21 mouse cellular contexts compared by ENCODE assay signal in genomic region chr5:75280698-75281097, GRCm38 (mm10).
A peak's percentile ranks its signal among the peaks of the same experiment; 100 is the strongest.
DNase-seq lines count a peak whose midpoint lies in the region; ATAC-seq and TF ChIP-seq lines count a peak whose summit lies in the region.
"Had no signal": no experiment of that assay in that cellular context is flagged by ENCODE, and none has a peak within 500 bp of the region (broad histone marks: within the 10 kb centered on the region; RNA-seq: fewer than 3 reads in every experiment).

No protein-coding gene starts in this region.

- peak; percentile 79 to 81 for TF ChIP-seq EP300 in MEL (IDR thresholded peaks at IDR 0.05; ENCODE audit: low read depth in 1 of 2, low read length in 2 of 2)
- peak; percentile 81 for TF ChIP-seq EP300 in liver, postnatal 0 days (IDR thresholded peaks at IDR 0.05; ENCODE audit: low read depth)

- TF ChIP-seq CTCF in MEL (IDR thresholded peaks at IDR 0.05 in 2 of 3, conservative IDR thresholded peaks at IDR 0.05 in 1 of 3; ENCODE audit: control insufficient read depth in 1 of 3, insufficient read depth in 1 of 3, low read depth in 2 of 3, low read length in 3 of 3, poor library complexity in 1 of 3, severe bottlenecking in 1 of 3) = no peak
- no peak for TF ChIP-seq CTCF in liver, postnatal 0 days (IDR thresholded peaks at IDR 0.05; ENCODE audit: low read depth)

- H3K27me3 ChIP-seq in MEL (ENCODE audit: control insufficient read depth in 1 of 2, insufficient read depth in 2 of 2, low read length in 2 of 2) = no peaks in the 10 kb centered on the region
- no peaks in the 10 kb centered on the region for H3K27me3 ChIP-seq in liver, embryonic 12.5 days (replicated peaks)
- H3K27me3 ChIP-seq in liver, postnatal 0 days (ENCODE audit: insufficient read depth, low read length) = no peaks in the 10 kb centered on the region
- H3K27me3 ChIP-seq: embryonic facial prominence, embryonic 13.5 days; heart, embryonic 12.5 days; hindbrain, embryonic 13.5 days had no signal

- peak overlapping the region; percentile 45 for H3K27ac ChIP-seq in MEL (ENCODE audit: control insufficient read depth, low read depth, low read length)
- peak overlapping the region; percentile 32 for H3K27ac ChIP-seq in liver, embryonic 12.5 days
- no peak overlapping the region for H3K27ac ChIP-seq in liver, postnatal 0 days (ENCODE audit: low read depth)
- H3K27ac ChIP-seq: embryonic facial prominence, embryonic 13.5 days; forebrain, embryonic 12.5 days; gastrocnemius, adult 2 months; hindbrain, embryonic 13.5 days; hindbrain, postnatal 0 days had no signal

- no peak for TF ChIP-seq POLR2A in MEL (IDR thresholded peaks at IDR 0.05; ENCODE audit: control insufficient read depth in 1 of 2, insufficient read depth in 1 of 2, low read depth in 1 of 2, low read length in 2 of 2, poor library complexity in 1 of 2)

- H3K9me3 ChIP-seq in MEL (replicated peaks; ENCODE audit: insufficient read depth, low read length) = no peaks in the 10 kb centered on the region
- H3K9me3 ChIP-seq in liver, embryonic 12.5 days (replicated peaks) = no peaks in the 10 kb centered on the region
- no peaks in the 10 kb centered on the region for H3K9me3 ChIP-seq in liver, postnatal 0 days (ENCODE audit: low read length)
- H3K9me3 ChIP-seq: embryonic facial prominence, embryonic 13.5 days; forebrain, embryonic 12.5 days; heart, embryonic 12.5 days; hindbrain, embryonic 13.5 days had no signal

- no peak for ATAC-seq in liver, embryonic 12.5 days
- no peak for ATAC-seq in liver, postnatal 0 days
- ATAC-seq in megakaryocyte progenitor cell, adult 5-6 weeks (replicated peaks; ENCODE audit: poor library complexity) = no peak
- ATAC-seq: activated CD4-positive, CD25-positive, alpha-beta regulatory T cell, adult 4 months; forebrain, postnatal 0 days; hindbrain, postnatal 0 days; Patski had no signal

- no peak for TF ChIP-seq RAD21 in MEL (IDR thresholded peaks at IDR 0.05; ENCODE audit: low read depth, low read length)

- no peak overlapping the region for H3K4me2 ChIP-seq in liver, embryonic 12.5 days
- H3K4me2 ChIP-seq in liver, postnatal 0 days (ENCODE audit: low read depth, low read length) = no peak overlapping the region
- H3K4me2 ChIP-seq: embryonic facial prominence, embryonic 13.5 days; forebrain, embryonic 12.5 days; heart, embryonic 12.5 days; hindbrain, embryonic 13.5 days had no signal

- peaks cover 21 to 39% of the 10 kb centered on the region in 2 experiments for H3K4me1 ChIP-seq in MEL (ENCODE audit: control insufficient read depth in 1 of 2, insufficient read depth in 2 of 2, low read length in 2 of 2)
- peaks cover 49% of the 10 kb centered on the region for H3K4me1 ChIP-seq in liver, embryonic 12.5 days
- H3K4me1 ChIP-seq in liver, postnatal 0 days (ENCODE audit: insufficient read depth) = no peaks in the 10 kb centered on the region
- H3K4me1 ChIP-seq: forebrain, embryonic 12.5 days had no signal

- peaks cover 0 to 39% of the 10 kb centered on the region in 2 experiments; a peak in 2 of 4 replicates for H3K36me3 ChIP-seq in MEL (ENCODE audit: control insufficient read depth in 1 of 2, insufficient read depth in 2 of 2, low read length in 2 of 2)
- no peaks in the 10 kb centered on the region for H3K36me3 ChIP-seq in liver, embryonic 12.5 days
- H3K36me3 ChIP-seq in liver, postnatal 0 days (replicated peaks; ENCODE audit: insufficient read depth, low read length) = no peaks in the 10 kb centered on the region
- H3K36me3 ChIP-seq: embryonic facial prominence, embryonic 13.5 days; forebrain, embryonic 12.5 days; heart, embryonic 12.5 days; hindbrain, embryonic 13.5 days had no signal

- H3K4me3 ChIP-seq in MEL (ENCODE audit: control insufficient read depth in 1 of 2, insufficient read depth in 1 of 2, low read depth in 2 of 2, low read length in 2 of 2) = peak overlapping the region in 1 of 2 experiments; percentile 16; a peak in 2 of 4 replicates
- no peak overlapping the region for H3K4me3 ChIP-seq in liver, embryonic 12.5 days
- H3K4me3 ChIP-seq in liver, postnatal 0 days (ENCODE audit: low read depth, low read length) = no peak overlapping the region
- H3K4me3 ChIP-seq: embryonic facial prominence, embryonic 13.5 days; forebrain, embryonic 12.5 days; gastrocnemius, adult 2 months; heart, embryonic 12.5 days; hindbrain, embryonic 13.5 days had no signal

- 20% methylated on average over 3 of the region's 3 CpGs for WGBS in liver, embryonic 12.5 days (ENCODE audit: insufficient replicate concordance)
- WGBS in liver, postnatal 0 days (ENCODE audit: insufficient replicate concordance) = 29% methylated on average over 3 of the region's 3 CpGs

- H3K79me2 ChIP-seq in MEL (ENCODE audit: control insufficient read depth, insufficient read depth, low read length, poor library complexity) = no peaks in the 10 kb centered on the region

- DNase-seq in lung, postnatal 36 days = peak; percentile 43
- no peak for DNase-seq in lung, postnatal 14 days
- DNase-seq in MEL (ENCODE audit: low read depth, low spot score) (peak; percentile 20), MN1 (ENCODE audit: low spot score) (no peak)
- DNase-seq in liver, postnatal 0 days = no peak
- DNase-seq: adrenal gland, postnatal 14 days; cerebellum, adult 11-12 months; cerebellum, adult 9-10 months; cerebellum, postnatal 25 days; forebrain, postnatal 0 days; gastrocnemius, adult 2 months; gastrocnemius, postnatal 25 days had no signal

- peak overlapping the region; percentile 23; the same call in 1 of the 2 replicates for H3K9ac ChIP-seq in MEL (ENCODE audit: control insufficient read depth, low read depth, low read length, poor library complexity, severe bottlenecking)
- no peak overlapping the region for H3K9ac ChIP-seq in liver, embryonic 12.5 days
- H3K9ac ChIP-seq in liver, postnatal 0 days (replicated peaks) = no peak overlapping the region
- H3K9ac ChIP-seq: embryonic facial prominence, embryonic 13.5 days; forebrain, embryonic 12.5 days; forebrain, postnatal 0 days; heart, embryonic 12.5 days; hindbrain, embryonic 13.5 days had no signal

TF ChIP-seq in MEL, 35 proteins besides CTCF, POLR2A, EP300 and RAD21:
- TF ChIP-seq TAL1 (IDR thresholded peaks at IDR 0.05; ENCODE audit: low read length) = peak; percentile 37
- peak; percentile 53 for TF ChIP-seq ETS1 (IDR thresholded peaks at IDR 0.05; ENCODE audit: low read depth, low read length)
- peak; percentile 28; the same call in 1 of the 2 replicates for TF ChIP-seq BHLHE40 (IDR thresholded peaks at IDR 0.05; ENCODE audit: borderline replicate concordance, low read depth, low read length)
- no peak for TF ChIP-seq NRF1 (IDR thresholded peaks at IDR 0.05; ENCODE audit: insufficient read depth, low read depth, low read length, poor library complexity, severe bottlenecking)
- peak; percentile 54; the same call in 1 of the 2 replicates for TF ChIP-seq GATA1 (IDR thresholded peaks at IDR 0.05; ENCODE audit: low read depth, low read length)
- peak; percentile 92 for TF ChIP-seq ZNF384 (IDR thresholded peaks at IDR 0.05; ENCODE audit: low read depth, low read length)
- no peak for TF ChIP-seq POLR2AphosphoS2 (IDR thresholded peaks at IDR 0.05; ENCODE audit: low read length)
- peak; percentile 49; the same call in 1 of the 2 replicates for TF ChIP-seq RCOR1 (IDR thresholded peaks at IDR 0.05; ENCODE audit: low read depth, low read length)
- TF ChIP-seq CHD1 (IDR thresholded peaks at IDR 0.05; ENCODE audit: low read depth, low read length) = peak; percentile 87
- 0 out of 2 replicates have a peak, but pooled peaks have one; percentile 14 for TF ChIP-seq MAFK (IDR thresholded peaks at IDR 0.05; ENCODE audit: borderline replicate concordance, low read depth, low read length)
- no peak for TF ChIP-seq UBTF (IDR thresholded peaks at IDR 0.05; ENCODE audit: borderline replicate concordance, insufficient read depth, low read depth, low read length)
- peak; percentile 56; the same call in 1 of the 2 replicates for TF ChIP-seq MYB (IDR thresholded peaks at IDR 0.05; ENCODE audit: low read depth, low read length)
- peak; percentile 39; the same call in 1 of the 2 replicates for TF ChIP-seq HCFC1 (IDR thresholded peaks at IDR 0.05; ENCODE audit: low read depth, low read length)
- TF ChIP-seq TCF12 (IDR thresholded peaks at IDR 0.05; ENCODE audit: low read depth, low read length) = peak; percentile 80
- peak; percentile 32 for TF ChIP-seq SIN3A (IDR thresholded peaks at IDR 0.05; ENCODE audit: low read length)
- no peak for TF ChIP-seq E2F4 (IDR thresholded peaks at IDR 0.05; ENCODE audit: borderline replicate concordance, low read depth, low read length)

Comparison
In these comparisons a context has a peak if more than half of its experiments do, and no peak if none do; other contexts are left out.
1. DNase-seq: peak in lung, postnatal 36 days (single experiment) and MEL (single experiment); none in lung, postnatal 14 days (single experiment), liver, postnatal 0 days (single experiment) and MN1 (single experiment).